Mouse (Mus musculus) ovary, postnatal 10 days (tissue): ENCODE results near the gene Iqck.

Experiments used
- DNase-seq: peaks from one replicate; pipeline ENCODE4 v3.0.0; 2022; ENCODE audit warnings: low spot score

Iqck gene

DNA sequence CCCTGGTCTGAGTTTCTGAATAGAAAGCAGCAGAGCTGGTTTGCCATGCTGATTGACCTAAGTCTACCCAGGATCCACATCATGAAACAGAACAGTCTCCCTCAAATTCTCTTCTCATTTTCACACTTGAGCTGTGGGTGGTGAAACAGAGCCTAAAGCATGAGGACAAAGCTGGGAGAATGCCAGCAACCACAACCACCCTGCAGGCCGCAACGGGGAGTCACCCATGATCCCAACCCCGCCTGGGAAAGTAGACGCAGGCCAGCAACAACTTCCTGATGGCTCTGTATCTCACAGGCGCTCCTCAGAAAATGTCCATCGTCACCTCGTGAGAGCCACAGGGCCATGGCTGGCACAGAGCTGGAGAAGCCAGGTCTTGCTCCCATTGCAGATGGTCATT lies 4.0 kb upstream of the Iqck start:
- no peak for DNase-seq

DNA sequence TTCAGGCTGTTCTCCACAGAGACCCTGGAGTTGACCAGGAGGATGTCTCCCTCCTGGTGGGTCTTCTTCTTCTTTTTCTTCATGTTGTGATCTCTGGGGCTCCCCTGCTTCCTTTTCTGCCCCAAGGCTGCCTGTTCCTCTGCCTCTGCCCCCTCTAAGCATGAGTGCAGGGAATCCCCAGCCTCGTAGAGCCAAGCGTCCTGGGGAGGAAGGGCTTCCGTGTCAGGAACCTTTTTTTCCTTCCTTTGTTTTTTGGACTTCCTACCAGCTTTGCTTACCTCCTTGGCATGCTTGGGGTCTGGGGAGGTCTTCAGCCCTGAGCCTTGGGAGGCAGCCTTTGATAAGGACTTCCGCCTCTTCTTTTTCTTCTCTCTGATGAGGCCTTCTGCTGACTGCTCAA lies 2.9 kb upstream of the Iqck start:
- no peak for DNase-seq

DNA sequence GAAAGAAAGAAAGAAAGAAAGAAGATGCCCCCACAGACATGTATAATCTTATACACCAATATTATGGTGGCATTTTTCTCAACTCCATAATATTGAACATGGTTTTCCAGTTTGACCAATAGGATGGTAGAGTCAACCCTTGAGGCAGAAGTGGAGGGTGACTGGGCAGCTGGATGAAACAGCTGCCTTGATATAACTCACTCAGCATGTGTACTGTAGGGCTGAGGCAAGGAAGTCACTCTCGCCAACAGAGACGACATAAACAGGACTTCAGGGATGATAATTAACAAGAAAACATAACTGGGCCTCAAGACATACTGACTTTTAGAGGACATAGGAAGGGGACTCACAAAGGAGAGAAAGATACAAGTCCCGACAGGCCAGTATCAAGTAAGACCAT lies 946 bp upstream of the Iqck start:
- no peak for DNase-seq

DNA sequence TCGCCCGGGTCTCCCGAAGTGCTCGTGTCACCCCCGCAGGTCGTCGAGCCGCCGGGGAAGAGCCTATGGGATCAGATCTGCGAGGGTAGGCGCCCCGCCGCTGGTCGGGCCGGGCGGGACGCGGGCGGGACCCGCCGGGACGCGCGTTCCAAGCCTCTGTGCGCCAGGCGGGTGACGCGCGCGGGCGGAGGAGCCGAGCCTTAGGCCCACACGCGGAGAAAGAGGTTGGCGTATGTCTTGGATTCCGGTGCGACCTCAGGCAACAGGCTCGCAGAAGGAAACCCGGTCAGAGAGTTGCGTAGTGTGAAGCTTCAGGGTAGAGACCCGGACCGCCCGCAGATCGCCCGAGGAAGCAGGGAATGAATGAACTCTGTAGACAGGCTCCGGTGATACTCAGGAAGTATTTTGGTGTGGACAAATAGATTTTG lies 339 bp downstream of the Iqck start, which contains the start of gene Knop1:
Knop1 (minus strand) TSS at position 378 of the 428 bp plus-strand sequence.
- no peak for DNase-seq

DNA sequence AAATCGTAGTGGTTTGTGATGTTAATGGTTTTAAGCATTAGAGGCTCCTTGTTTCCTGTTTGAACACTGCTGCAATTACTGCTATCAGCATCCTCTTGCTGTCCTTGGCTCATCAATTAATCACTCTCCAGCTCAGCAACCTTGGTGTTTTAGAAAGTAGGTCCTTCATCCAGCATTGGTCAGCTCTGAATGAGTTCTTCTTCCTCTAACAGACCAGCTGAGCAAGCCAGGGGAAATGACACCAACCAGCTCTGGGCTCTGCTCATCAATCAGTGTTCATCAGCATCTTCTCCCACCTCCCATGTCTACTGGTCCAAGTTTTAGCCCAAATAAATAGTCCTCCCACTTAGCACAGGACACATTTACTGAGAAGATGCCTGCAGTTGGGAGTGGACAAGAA lies 3.1 kb downstream of the Iqck start:
- DNase-seq = no peak

DNA sequence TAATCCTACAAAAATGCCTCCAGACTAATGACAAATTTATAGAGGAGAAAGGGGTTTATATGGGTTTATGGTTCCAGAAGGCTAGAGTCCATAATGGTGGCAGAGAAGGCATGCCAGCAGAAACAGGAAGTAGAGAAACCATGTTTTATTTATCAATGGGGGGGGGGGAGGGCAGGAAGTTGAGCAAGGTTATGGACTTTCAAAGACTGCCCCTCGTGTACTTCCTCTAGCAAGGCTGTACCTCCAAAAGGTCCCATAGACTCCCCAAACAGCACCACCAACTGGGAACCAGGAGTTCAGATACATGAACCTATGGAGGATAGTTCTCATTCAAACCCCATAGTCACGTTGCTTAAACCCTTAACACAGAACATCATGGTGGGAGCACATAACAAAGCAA lies 9.8 kb downstream of the Iqck start:
- DNase-seq = no peak

DNA sequence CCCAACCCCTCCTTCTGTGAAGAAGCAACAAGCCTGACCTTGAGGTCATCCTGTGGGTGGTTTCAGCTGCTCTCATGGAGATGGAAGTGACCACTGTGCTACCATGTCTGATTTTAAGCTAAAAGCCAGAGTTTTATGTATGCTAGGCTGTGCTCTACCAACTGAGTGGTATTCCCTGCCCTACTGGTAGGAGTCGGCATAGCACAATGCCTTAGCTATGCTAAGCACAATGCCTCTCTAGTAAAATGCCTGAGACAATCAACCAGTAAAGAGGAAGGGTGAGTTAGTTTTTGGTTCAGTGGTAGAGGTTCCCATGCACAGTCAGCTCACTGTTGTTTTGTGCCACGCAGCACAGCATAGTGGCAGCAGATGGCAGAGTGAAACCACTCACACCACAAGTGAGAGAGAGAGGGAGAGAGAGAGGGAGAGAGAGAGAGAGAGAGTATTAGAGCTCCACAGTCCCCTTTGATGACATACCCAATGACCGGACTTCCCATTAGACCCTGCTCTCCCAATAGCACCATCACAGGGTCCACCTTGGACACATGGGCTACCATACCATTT lies 24.0 kb downstream of the Iqck start:
- no peak for DNase-seq

DNA sequence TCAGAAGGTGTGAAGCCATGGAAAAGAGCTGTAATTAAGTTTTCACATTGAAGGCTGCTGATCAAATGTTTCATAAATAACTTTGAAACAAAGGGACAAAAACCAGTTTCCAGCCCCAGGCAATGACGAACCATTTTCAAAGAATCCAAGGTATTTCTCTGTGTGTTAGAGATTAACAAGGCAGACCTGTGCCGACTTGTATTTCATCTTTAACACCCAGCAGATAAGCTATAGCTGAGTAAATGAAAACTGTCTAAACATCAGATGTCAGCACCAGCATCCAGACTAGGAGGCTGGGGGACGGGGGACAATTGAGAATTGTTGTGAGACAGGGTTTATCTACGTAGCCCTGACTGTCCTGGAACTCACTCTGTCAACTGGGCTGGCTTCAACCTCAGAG lies 28.4 kb downstream of the Iqck start:
- DNase-seq = no peak

DNA sequence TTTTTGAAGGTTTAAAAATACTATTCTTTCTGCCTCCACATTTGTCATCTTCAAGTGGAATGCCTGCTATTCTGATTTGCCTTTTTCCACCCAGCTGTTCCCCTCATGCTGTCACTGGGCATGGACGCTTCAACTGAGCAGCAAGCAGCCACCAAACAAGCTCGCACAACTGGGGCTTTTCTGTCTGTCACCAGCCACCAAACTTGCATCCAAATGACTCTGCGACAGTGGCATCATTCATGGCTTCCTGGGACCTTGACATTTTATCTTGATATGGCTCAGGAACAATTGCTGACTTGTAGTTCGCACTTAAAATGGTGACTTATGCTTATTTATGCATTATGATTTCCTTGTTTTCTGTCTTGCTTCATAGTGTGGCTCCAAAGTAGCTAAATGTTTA lies 29.4 kb downstream of the Iqck start:
- no peak for DNase-seq

DNA sequence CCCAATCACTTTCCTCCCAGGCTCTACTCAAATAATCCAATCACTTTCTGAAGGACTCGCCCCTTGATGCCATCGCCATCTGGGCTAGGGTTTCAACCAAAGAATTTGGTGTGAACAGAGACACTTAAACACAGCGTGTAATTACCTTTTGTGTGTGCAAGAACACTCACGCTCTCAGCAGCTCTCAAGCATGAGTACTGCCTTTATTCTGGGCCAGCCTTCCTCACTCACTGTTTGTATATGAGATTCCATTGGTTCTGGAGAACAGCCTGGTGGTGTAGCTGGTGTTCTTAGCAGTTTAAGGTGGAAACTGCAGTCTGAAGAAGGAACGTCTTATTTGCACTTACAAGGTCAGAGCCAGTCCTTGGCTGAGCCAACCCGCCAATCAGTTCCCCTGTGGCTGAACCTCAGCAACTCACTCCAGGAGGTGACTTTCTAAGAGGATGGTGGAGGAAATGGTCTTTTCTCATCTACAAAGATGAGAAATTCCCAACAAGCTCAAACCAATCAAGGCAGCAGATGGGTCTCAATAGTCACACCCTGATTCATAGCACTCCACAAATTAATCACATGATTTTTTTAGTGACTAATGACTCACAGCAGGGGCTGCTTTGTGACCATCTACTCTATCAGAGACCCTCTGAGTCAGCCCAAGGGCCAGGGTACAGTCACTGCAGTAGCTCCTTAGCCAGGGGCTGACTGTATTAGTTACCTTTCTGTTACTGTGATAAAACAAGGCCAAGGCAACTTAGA lies 31.9 kb downstream of the Iqck start:
- DNase-seq = no peak

DNA sequence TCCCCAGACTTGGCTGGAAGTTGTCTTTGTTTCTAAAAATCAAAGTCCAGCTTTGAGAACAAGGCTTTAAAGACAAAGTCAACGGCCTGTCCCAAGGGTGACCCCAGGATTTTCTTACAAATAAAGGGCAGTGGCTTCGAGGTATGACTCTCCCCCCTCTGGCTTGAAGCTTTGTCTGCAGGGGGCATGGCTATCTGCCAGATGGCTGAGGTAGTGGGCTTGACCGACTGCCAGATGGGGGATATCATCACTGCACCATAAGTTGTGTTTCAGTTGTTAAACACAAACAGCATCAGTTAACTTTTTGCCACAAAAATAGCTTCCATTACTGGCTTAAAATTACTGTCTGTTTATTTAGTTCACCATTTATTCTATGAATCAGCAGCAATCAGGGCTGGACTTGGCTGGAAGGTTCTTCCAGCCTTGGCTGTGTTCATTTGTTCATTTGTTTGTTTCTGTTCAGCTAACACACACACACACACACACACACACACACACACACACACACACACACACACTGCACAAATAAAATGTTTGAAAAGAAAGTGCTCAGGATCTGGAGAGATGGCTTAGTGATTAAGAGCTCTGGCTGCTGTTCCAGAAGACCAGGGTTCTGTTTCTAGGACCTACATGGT lies 33.6 kb downstream of the Iqck start:
- no peak for DNase-seq

DNA sequence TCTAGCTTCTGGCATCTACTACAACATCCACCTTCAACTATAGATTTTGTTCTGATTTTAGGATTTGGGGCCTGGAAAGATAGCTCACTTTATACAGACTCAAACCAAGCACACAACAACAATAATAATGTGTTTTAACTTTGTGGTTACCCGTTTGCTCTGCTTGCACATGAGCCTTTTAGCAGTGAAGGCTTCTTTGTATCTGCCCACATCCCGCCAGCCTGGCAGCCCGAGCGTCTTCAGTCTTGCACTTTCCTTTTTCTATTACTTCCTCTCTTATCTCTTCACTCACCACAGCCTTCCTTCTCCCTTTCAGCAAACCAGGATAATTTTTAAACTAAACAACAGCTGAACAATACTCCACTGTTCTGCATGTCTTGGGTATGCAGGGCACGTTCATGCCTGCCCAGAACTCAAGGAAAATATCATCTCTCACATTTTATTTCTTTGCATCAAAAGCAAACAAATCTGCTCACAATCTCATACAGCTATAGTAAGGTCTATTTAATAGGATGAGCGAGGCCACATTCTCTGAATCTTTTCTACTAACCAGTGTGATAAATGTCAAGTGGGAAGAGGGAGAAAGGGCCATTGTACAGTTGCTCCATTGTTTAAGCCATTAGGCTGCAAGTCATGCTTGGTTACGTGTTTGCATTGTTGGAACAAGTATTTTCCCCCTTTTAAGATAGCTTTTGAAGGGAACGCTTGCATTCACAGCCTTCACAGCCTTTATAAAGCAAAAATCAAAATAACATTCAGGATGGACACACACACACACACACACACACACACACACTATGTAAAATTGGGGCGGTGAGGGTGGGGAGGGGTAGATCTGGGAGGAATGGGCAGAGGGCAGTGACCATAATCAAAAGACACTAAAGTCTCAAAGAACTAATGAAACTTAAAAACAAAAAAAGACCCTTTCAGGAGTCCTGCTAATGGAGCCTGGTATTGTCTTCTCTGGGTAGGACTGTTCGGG lies 40.2 kb downstream of the Iqck start:
- DNase-seq = no peak

DNA sequence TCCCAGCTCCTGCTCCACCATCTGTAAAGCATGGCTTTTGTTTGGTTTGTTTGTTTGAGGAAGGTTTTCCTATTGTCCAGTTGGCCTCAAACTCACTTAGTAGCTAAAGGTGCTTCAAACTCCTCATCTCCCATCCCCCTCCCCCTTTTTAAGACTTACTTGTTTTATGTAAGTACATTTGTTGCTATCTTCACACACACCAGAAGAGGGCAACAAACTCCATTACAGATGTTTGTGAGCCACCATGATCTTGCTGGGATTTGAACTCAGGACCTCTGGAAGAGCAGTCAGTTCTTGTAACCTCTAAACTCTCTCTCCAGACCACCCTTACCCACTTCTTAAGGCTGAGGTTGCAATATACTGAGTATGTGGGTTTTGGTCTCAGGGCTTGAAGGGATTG lies 42.5 kb downstream of the Iqck start:
- no peak for DNase-seq

DNA sequence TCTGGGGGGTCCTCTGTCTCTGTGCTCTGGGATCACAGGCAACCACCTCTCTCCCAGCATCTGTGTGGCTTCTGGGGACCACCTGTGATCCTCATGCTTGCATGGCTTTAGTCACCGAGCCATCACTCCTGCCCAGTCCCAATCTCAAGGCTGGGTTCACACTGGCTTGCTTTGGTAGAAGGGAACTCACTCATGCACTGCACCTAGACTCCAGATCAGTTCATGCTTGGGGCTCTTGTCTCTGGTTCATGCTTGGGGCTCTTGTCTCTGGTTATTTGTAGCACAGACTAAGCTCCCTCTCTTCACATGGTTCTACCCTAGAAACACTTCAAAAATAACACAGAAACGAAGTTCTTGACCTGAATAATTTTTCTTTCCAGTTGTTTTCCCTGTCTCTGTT lies 44.5 kb downstream of the Iqck start:
- DNase-seq = no peak

DNA sequence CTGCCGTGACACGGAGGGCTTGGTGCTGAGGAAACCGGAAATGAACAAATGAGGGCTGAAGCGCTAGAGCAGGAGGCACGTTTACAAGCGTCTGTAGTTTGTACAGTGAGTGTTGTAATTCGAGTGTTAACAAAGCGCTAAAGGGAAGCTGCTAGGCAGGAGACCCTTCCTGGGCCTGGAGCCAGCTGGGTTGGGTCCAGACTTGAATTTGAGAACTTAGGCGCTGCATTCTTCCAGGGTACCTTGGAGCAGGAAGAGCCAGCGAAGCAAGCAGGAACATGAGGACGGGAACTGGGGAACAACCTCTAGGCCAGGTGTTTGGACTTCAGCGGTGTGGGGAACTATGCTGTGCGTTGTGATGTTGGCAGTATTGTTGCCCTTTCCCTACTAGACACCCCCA lies 47.4 kb downstream of the Iqck start:
- DNase-seq = peak; percentile 27

DNA sequence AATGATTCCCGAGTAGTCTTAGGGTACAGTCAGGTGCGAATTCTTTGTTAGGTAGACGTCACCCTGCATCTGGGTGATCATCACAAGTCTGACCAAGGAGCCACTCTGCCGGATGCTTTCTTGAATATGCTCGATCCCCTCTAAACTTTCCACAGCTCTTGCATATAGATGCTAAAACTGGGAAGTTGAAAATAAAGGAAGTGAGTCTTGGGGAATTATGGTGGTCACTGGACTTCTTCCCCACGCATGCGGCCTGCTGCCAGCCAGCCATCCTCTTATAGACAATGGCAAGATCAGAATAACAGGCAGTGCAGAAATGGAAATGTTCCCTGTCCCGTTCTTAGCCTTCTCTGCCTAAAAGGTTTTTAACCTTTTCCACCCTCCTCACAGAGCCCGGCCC lies 48.3 kb downstream of the Iqck start:
- DNase-seq = no peak

DNA sequence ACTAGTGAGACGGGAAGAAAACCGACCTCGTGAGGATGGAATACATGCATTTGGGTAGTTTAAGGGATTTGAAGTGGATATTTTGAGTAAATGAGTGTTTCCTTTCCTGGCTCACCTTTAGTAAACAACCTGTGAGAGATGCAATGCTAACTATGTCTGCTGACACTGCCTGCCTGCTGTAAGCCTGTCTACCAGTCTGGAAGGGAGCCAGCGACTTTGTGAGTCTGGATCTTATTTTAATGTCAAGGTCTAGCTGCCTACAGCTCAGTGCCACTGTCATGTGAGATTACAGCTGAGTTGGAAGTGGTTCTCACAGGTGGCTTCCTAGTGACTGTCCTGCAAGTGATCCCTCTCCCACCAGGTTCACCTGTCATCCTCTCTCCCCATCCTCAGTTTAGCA lies 49.0 kb downstream of the Iqck start:
- DNase-seq = no peak

DNA sequence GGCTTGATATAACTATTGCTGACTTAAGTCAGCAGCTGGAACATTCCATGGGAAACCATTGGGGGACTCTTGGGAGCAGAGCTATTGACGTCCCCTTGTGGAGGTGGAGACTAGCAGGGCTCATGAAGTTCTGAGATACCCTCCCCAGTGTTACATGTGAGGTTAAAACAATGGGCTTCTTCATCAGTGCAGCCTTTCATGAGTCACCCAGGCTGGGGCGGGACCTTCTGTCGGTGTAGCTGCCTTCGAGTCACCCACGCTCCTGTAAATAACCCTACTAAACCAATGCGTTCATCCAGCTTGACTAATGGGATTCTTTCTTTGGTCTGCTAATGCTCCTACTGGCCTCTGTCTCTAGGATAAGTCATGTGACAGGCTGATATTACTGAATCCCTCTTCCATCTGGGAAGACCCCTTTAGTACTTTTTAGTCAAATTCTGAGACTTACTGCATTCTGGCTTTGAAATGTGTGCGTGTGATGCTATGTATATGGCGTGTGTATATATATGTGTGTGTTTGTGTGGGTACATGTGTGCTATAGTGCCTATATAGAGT lies 53.5 kb downstream of the Iqck start:
- no peak for DNase-seq

DNA sequence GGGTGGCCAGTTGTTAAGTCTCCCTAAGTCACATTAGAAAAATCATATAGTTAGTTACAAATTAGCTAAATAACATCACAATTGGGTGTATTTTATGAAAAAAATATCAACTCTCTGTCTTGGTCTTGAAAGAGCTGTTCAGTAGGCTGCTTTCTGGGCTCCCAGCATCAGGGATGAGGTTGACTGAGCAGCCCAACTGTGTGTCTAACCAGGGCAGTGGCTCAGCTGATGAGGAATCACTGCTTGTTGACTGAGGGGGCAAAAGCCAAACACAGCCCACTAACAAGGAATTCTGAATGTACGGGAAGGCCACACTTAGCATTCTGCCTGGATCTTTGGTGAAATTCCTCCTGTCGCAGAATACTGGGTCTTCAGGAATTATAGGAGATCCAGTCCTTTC lies 54.9 kb downstream of the Iqck start:
- no peak for DNase-seq

DNA sequence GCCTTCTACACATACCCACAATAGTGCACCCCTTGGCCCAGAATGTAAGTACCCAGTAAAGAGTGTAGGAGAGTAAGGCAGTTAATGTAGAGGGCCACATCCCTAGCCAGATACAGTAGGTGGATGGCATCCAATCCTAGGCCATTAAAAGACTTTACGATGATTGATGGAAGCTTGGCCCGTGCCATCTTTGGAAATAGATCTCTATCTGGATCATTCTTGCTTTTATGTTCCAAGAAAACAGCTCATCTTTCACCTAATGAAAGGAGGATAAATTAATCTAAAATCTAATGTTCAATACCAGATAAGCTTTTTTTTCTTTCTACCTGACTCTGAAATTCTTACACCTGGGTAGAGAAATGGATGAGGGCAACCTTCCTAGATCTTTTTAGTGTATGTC lies 55.6 kb downstream of the Iqck start:
- no peak for DNase-seq

DNA sequence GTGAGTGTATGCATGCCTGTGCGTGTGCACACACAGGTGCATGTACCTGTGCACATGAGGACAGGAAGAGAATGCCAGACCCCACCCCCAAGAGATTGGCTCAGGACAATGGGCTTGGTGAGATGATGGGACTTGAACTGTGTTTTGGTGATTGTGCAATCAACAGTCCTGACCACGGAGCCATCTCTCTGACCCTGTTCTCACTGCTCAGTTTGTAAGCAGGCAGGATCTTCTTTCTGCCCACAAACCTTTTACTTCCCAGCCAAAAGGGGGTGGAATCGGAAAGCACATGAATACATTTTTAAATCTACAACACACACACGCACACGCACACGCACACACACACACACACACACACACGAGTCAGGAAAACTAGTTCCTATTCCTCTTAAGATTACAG lies 56.0 kb downstream of the Iqck start:
- DNase-seq = no peak

DNA sequence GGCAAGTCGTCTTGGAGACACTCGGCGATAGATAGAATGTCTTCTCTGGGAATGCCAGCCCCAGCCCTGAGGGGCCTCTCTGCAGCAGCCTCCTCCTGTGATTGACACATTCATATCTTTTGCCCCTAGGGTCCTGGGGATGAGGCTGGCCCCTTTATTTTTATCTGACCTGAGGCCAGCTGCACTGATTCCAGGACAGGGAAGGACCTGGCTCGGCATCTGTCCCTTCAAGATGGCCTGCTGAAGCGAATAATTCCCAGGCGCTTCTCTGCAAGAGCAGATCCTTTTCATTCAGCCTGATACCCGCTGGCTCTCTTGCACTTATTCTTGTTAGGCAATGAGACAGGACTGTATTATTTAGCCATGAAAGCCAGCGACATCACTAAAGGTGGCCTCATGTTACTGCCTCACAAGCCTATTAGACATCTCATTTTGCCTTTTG lies 56.5 kb downstream of the Iqck start:
- no peak for DNase-seq
